ENCODE assay signal across 11 mouse cellular contexts in the genomic region with DNA sequence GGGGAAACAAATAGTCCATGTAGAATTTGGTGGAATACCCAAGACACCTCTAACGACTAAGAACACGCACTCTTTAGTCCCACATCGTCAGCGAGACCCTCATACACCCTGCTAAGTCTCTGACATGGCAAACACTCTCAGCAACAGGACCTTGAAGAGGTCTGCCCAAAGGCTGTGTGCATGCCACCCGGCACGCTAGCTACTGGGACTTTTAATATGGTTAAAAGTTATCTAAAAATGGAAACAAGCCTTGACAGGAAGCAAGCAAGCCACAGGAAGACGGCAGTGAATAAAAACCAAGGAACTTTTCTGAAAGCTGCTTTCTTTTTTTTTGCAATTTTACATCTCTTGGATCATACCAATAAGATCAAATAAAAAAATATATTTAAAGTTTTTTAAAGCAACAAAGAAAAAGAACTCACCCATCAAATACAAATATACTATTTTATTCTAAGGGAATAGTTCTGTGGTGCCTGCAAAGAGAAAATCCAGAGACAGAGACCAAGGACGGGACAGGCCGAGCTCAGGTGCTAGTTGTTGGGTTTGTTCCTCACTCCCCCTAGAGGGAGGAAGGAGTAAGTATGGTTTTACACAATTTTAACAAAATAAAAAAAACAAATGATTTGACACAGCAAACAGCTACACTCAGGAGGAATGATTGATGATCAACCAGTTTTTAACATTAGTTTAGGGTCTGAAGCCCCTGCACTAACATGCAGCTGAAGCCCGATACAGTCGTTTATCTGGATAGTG.
DNase-seq lines count a peak whose midpoint lies in the region; ATAC-seq and TF ChIP-seq lines count a peak whose summit lies in the region.
"Had no signal": no experiment of that assay in that cellular context is flagged by ENCODE, and none has a peak within 500 bp of the region (broad histone marks: within the 10 kb centered on the region; RNA-seq: fewer than 3 reads in every experiment).

No protein-coding gene starts in this region.

- 82% methylated on average over 11 of the region's 11 CpGs for WGBS in forebrain, embryonic 14.5 days
- WGBS in forebrain, embryonic 15.5 days: 82% methylated on average over 11 of the region's 11 CpGs
- WGBS in lung, postnatal 0 days: 76% methylated on average over 11 of the region's 11 CpGs
- WGBS in bone marrow, adult 2 months: 15% methylated on average over 11 of the region's 11 CpGs
- 71% methylated on average over 11 of the region's 11 CpGs for WGBS in small intestine, adult 2 months

- no peaks in the 10 kb centered on the region for H3K9me3 ChIP-seq in forebrain, embryonic 14.5 days (replicated peaks; ENCODE audit: control insufficient read depth, low read length)
- no peaks in the 10 kb centered on the region for H3K9me3 ChIP-seq in forebrain, embryonic 15.5 days
- no peaks in the 10 kb centered on the region for H3K9me3 ChIP-seq in lung, postnatal 0 days (ENCODE audit: low read length)
- H3K9me3 ChIP-seq: neural tube, embryonic 12.5 days had no signal

- TF ChIP-seq CTCF in lung, postnatal 0 days (IDR thresholded peaks at IDR 0.05): peak; percentile 48
- peak; percentile 26; the same call in 1 of the 2 replicates for TF ChIP-seq CTCF in bone marrow, adult 2 months (IDR thresholded peaks at IDR 0.05; ENCODE audit: control insufficient read depth, insufficient read depth, low read length)
- peak; percentile 44; the same call in 1 of the 2 replicates for TF ChIP-seq CTCF in small intestine, adult 2 months (IDR thresholded peaks at IDR 0.05; ENCODE audit: extremely low read depth, insufficient read length, insufficient replicate concordance, low read depth, low read length)

- no peak overlapping the region for H3K27ac ChIP-seq in forebrain, embryonic 14.5 days (ENCODE audit: low read depth, low read length)
- no peak overlapping the region for H3K27ac ChIP-seq in forebrain, embryonic 15.5 days (replicated peaks)
- no peak overlapping the region for H3K27ac ChIP-seq in lung, postnatal 0 days (ENCODE audit: low read length)
- no peak overlapping the region for H3K27ac ChIP-seq in bone marrow, adult 2 months (ENCODE audit: control insufficient read depth, insufficient read depth, low read depth, low read length, poor library complexity)
- no peak overlapping the region for H3K27ac ChIP-seq in small intestine, adult 2 months (ENCODE audit: insufficient read depth, low read depth, low read length)
- H3K27ac ChIP-seq: neural tube, embryonic 12.5 days had no signal

- no peaks in the 10 kb centered on the region for H3K4me1 ChIP-seq in forebrain, embryonic 14.5 days (ENCODE audit: control insufficient read depth, insufficient read depth, low read length)
- H3K4me1 ChIP-seq in forebrain, embryonic 15.5 days: no peaks in the 10 kb centered on the region
- H3K4me1 ChIP-seq in lung, postnatal 0 days (ENCODE audit: insufficient read depth, low read depth, low read length): no peaks in the 10 kb centered on the region
- H3K4me1 ChIP-seq in bone marrow, adult 2 months (ENCODE audit: control insufficient read depth, insufficient read depth, low read length): no peaks in the 10 kb centered on the region
- H3K4me1 ChIP-seq in small intestine, adult 2 months (ENCODE audit: control insufficient read depth, insufficient read depth, insufficient read length, low read length): no peaks in the 10 kb centered on the region
- H3K4me1 ChIP-seq: neural tube, embryonic 12.5 days had no signal

- H3K36me3 ChIP-seq in forebrain, embryonic 14.5 days (ENCODE audit: control insufficient read depth, insufficient read depth, low read length): peaks cover 64% of the 10 kb centered on the region
- peaks cover 48% of the 10 kb centered on the region for H3K36me3 ChIP-seq in forebrain, embryonic 15.5 days
- H3K36me3 ChIP-seq in lung, postnatal 0 days (ENCODE audit: insufficient read depth, low read length): peaks cover 15% of the 10 kb centered on the region
- peaks cover 3% of the 10 kb centered on the region; the same call in 1 of the 2 replicates for H3K36me3 ChIP-seq in small intestine, adult 2 months (ENCODE audit: control insufficient read depth, insufficient read depth, low read length)

- ATAC-seq in forebrain, embryonic 14.5 days: no peak
- ATAC-seq in forebrain, embryonic 15.5 days (replicated peaks): no peak
- no peak for ATAC-seq in lung, postnatal 0 days

- no peak overlapping the region for H3K4me2 ChIP-seq in forebrain, embryonic 14.5 days (ENCODE audit: low read length)
- no peak overlapping the region for H3K4me2 ChIP-seq in forebrain, embryonic 15.5 days (replicated peaks)
- no peak overlapping the region for H3K4me2 ChIP-seq in lung, postnatal 0 days (replicated peaks; ENCODE audit: low read depth, low read length)
- H3K4me2 ChIP-seq: neural tube, embryonic 12.5 days had no signal

- H3K4me3 ChIP-seq in forebrain, embryonic 14.5 days (ENCODE audit: low read depth, low read length): no peak overlapping the region
- H3K4me3 ChIP-seq in forebrain, embryonic 15.5 days: no peak overlapping the region
- H3K4me3 ChIP-seq in lung, postnatal 0 days (ENCODE audit: low read depth, low read length): no peak overlapping the region
- no peak overlapping the region for H3K4me3 ChIP-seq in bone marrow, adult 2 months (replicated peaks; ENCODE audit: control insufficient read depth, low read depth, low read length)
- no peak overlapping the region for H3K4me3 ChIP-seq in small intestine, adult 2 months (ENCODE audit: low read depth, low read length)
- H3K4me3 ChIP-seq: neural tube, embryonic 12.5 days had no signal

- TF ChIP-seq EP300 in lung, postnatal 0 days (IDR thresholded peaks at IDR 0.05): no peak

- H3K9ac ChIP-seq in forebrain, embryonic 14.5 days (ENCODE audit: low read length): no peak overlapping the region
- no peak overlapping the region for H3K9ac ChIP-seq in forebrain, embryonic 15.5 days (replicated peaks)
- no peak overlapping the region for H3K9ac ChIP-seq in lung, postnatal 0 days (replicated peaks; ENCODE audit: low read depth)
- H3K9ac ChIP-seq: neural tube, embryonic 12.5 days had no signal

- H3K27me3 ChIP-seq in forebrain, embryonic 14.5 days (replicated peaks; ENCODE audit: control insufficient read depth, insufficient read depth, low read length): no peaks in the 10 kb centered on the region
- no peaks in the 10 kb centered on the region for H3K27me3 ChIP-seq in forebrain, embryonic 15.5 days
- H3K27me3 ChIP-seq in lung, postnatal 0 days (replicated peaks; ENCODE audit: insufficient read depth, low read length): no peaks in the 10 kb centered on the region
- no peaks in the 10 kb centered on the region for H3K27me3 ChIP-seq in small intestine, adult 2 months (ENCODE audit: control insufficient read depth, insufficient read depth, low read length)
- H3K27me3 ChIP-seq: neural tube, embryonic 12.5 days had no signal

- no peak for TF ChIP-seq POLR2A in bone marrow, adult 2 months (IDR thresholded peaks at IDR 0.05; ENCODE audit: borderline replicate concordance, control insufficient read depth, low read depth, low read length)
- no peak for TF ChIP-seq POLR2A in small intestine, adult 2 months (IDR thresholded peaks at IDR 0.05; ENCODE audit: low read depth, low read length)

- DNase-seq in forebrain, embryonic 14.5 days (ENCODE audit: low spot score): peak; percentile 17
- DNase-seq in lung, postnatal 0 days (ENCODE audit: low spot score): peak; percentile 14
- no peak for DNase-seq in lung, postnatal 36 days
- DNase-seq in spleen, postnatal 10 days (ENCODE audit: low spot score in 2 of 2): no peak
- no peak for DNase-seq in left cerebral cortex, adult 9 months (ENCODE audit: low spot score in 2 of 2)
- DNase-seq: adrenal gland, postnatal 36 days; spleen, adult 18-20 months had no signal

Comparison
In these comparisons a context has a peak if more than half of its experiments do, and no peak if none do; other contexts are left out.
1. DNase-seq: peak in forebrain, embryonic 14.5 days (single experiment) and lung, postnatal 0 days (single experiment); none in lung, postnatal 36 days (single experiment), spleen, postnatal 10 days (0 of 2) and left cerebral cortex, adult 9 months (0 of 2).
2. Peak in every context shown above with its lines, with median percentiles within 50 percentile points of each other: CTCF ChIP-seq.